Mouse (Mus musculus): ENCODE measurements at regions not wholly inside any gene's neighbourhood (a gene's known extent, or its start where the extent isn't known, plus 50 kb on each side); places are given as distances from the start of the nearest gene placed in this dataset.

GRCm38 (mm10) chr13:112220184-112220583 lies 68.1 kb upstream of the Ankrd55 start:
- no peak for DNase-seq (ENCODE audit: low spot score)

- no peak for DNase-seq (ENCODE audit: low spot score)
Measured at GRCm38 (mm10) chr13:112223616-112224015, 64.6 kb upstream of the Ankrd55 start.

GRCm38 (mm10) chr13:112227766-112228165 lies 60.5 kb upstream of the Ankrd55 start:
- no peak for DNase-seq (ENCODE audit: low spot score)

GRCm38 (mm10) chr13:112228846-112229245 lies 59.4 kb upstream of the Ankrd55 start:
- DNase-seq (ENCODE audit: low spot score): no peak

- no peak for DNase-seq (ENCODE audit: low spot score)
Measured at GRCm38 (mm10) chr13:112230176-112230575, 58.1 kb upstream of the Ankrd55 start.

GRCm38 (mm10) chr13:112234695-112235094 lies 53.6 kb upstream of the Ankrd55 start:
- DNase-seq (ENCODE audit: low spot score): no peak

GRCm38 (mm10) chr13:112236956-112237355 lies 51.3 kb upstream of the Ankrd55 start:
- no peak for DNase-seq (ENCODE audit: low spot score)

- DNase-seq (ENCODE audit: low spot score): no peak
Measured at GRCm38 (mm10) chr13:112237377-112237776, 50.9 kb upstream of the Ankrd55 start.

GRCm38 (mm10) chr13:112237917-112238316 lies 50.3 kb upstream of the Ankrd55 start:
- no peak for DNase-seq (ENCODE audit: low spot score)

Data from retina, embryonic 14.5 days (tissue).